Mouse (Mus musculus) cerebellum, adult 9-11 months (tissue): ENCODE results near the gene Gpr19.

Experiments used
- DNase-seq: peaks from one replicate; pipeline ENCODE4 v3.0.0; 2022

Gene Gpr19

GRCm38 (mm10) chr6:134847550-134847949, 50.8 kb downstream of the Gpr19 start:
- no peak for DNase-seq

GRCm38 (mm10) chr6:134846308-134846707, 52.1 kb downstream of the Gpr19 start:
- DNase-seq, result no peak

GRCm38 (mm10) chr6:134845726-134846125, 52.7 kb downstream of the Gpr19 start:
- DNase-seq, result no peak

GRCm38 (mm10) chr6:134840346-134840745, 58.0 kb downstream of the Gpr19 start:
- DNase-seq, result no peak

- DNase-seq, result no peak
Observed at GRCm38 (mm10) chr6:134838111-134838510, 60.3 kb downstream of the Gpr19 start.

GRCm38 (mm10) chr6:134834585-134835251, 63.7 kb downstream of the Gpr19 start:
- no peak for DNase-seq

GRCm38 (mm10) chr6:134830776-134831175, 67.6 kb downstream of the Gpr19 start:
- DNase-seq, result no peak

- DNase-seq, result peak; percentile 99
Observed at GRCm38 (mm10) chr6:134829786-134830700, 68.3 kb downstream of the Gpr19 start, which contains the start of gene Crebl2. Crebl2 (plus strand) TSS chr6:134830154.

- no peak for DNase-seq
Observed at GRCm38 (mm10) chr6:134822844-134823243, 75.5 kb downstream of the Gpr19 start.

GRCm38 (mm10) chr6:134820411-134820810, 78.0 kb downstream of the Gpr19 start:
- no peak for DNase-seq

GRCm38 (mm10) chr6:134819741-134820140, 78.6 kb downstream of the Gpr19 start:
- DNase-seq, result no peak
